Mouse (Mus musculus) liver, postnatal 0 days (tissue): ENCODE measurements around the gene Acvr1b. TPM values are rescaled to one million over a fixed set of nuclear protein-coding genes. Genes with fewer than 3 reads are reported as not detected.

Source experiments
- ATAC-seq: fragments of 200-750 bp; cut with Nextera tagmentation; 2 replicates; pipeline ENCODE4 v1.8.0; 2017; ENCODE audit warnings: mild to moderate bottlenecking, moderate library complexity
- DNase-seq: peaks from one replicate; pipeline ENCODE4 v3.0.0-alpha.2; 2016
- H3K27ac ChIP-seq: fragments of 300-500 bp; sonication (generic); 2 replicates; pipeline ENCODE4 v1.5.1; 2014; ENCODE audit warnings: antibody characterized with exemption, moderate library complexity, mild to moderate bottlenecking, low read depth
- H3K27me3 ChIP-seq: fragments of 300-500 bp; sonication (generic); 2 replicates; pipeline ENCODE4 v1.6.1; 2014; ENCODE audit warnings: low read length, control low read depth, mixed read lengths; ENCODE audit not compliant: insufficient read depth
- H3K36me3 ChIP-seq: fragments of 300-500 bp; sonication (generic); replicated peaks from 2 replicates; pipeline ENCODE4 v1.6.1; 2014; ENCODE audit warnings: mild to moderate bottlenecking, control low read depth, low read length, moderate library complexity, mixed read lengths; ENCODE audit not compliant: insufficient read depth
- H3K4me1 ChIP-seq: fragments of 300-500 bp; sonication (generic); 2 replicates; pipeline ENCODE4 v1.6.1; 2014; ENCODE audit warnings: antibody characterized with exemption, mild to moderate bottlenecking, control low read depth; ENCODE audit not compliant: insufficient read depth
- H3K4me2 ChIP-seq: fragments of 300-500 bp; sonication (generic); 2 replicates; pipeline ENCODE4 v1.6.1; 2014; ENCODE audit warnings: low read depth, mild to moderate bottlenecking, low read length, moderate library complexity, mixed read lengths
- H3K4me3 ChIP-seq: fragments of 300-500 bp; sonication (generic); 2 replicates; pipeline ENCODE4 v1.5.1; 2014; ENCODE audit warnings: low read depth, low read length
- H3K9ac ChIP-seq: fragments of 300-500 bp; sonication (generic); replicated peaks from 2 replicates; pipeline ENCODE4 v1.6.1; 2014; ENCODE audit warnings: mild to moderate bottlenecking, moderate library complexity
- H3K9me3 ChIP-seq: fragments of 300-500 bp; sonication (generic); 2 replicates; pipeline ENCODE4 v1.6.1; 2016; ENCODE audit warnings: mild to moderate bottlenecking, control low read depth, low read length, mixed read lengths
- CTCF ChIP-seq: sonication (generic); IDR thresholded peaks from 2 replicates; pipeline ENCODE4 v1.5.1; 2016; ENCODE audit warnings: antibody characterized with exemption, low read depth
- EP300 ChIP-seq: IDR thresholded peaks from 2 replicates; pipeline ENCODE4 v1.6.1; 2016; ENCODE audit warnings: antibody characterized with exemption, low read depth, mild to moderate bottlenecking
- WGBS: fragments of 180-500 bp; shearing (Covaris S2); extraction: QIAGEN DNeasy Blood & Tissue Kit; methylation state at CpG from one replicate; pipeline ENCODE4 v1.1.7; 2014; ENCODE audit not compliant: insufficient replicate concordance; 5-methylcytosine and 5-hydroxymethylcytosine counted together
- microRNA-seq: library from miRNA; unstranded; fragments of <30 nt; microRNA quantifications from one replicate; pipeline ENCODE4, GENCODE M21; 2016
- polyA plus RNA-seq: library from polyadenylated mRNA; unstranded; fragments of >200 nt; fragmentation: Nextera tagmentation; extraction: Ambion mirVana; gene quantifications from 2 replicates; pipeline ENCODE4 v1.2.1, GENCODE M21; 2015

Gene Acvr1b
- polyA plus RNA-seq, 1 experiment from 2014 or later = 2.2 TPM

- TF ChIP-seq CTCF = no peak
- H3K4me3 ChIP-seq = no peak overlapping the region
- H3K9ac ChIP-seq = no peak overlapping the region
- H3K9me3 ChIP-seq = no peaks in the 10 kb centered on the region
- peaks cover 41% of the 10 kb centered on the region for H3K4me1 ChIP-seq
- no peak overlapping the region for H3K4me2 ChIP-seq
- no peaks in the 10 kb centered on the region for H3K36me3 ChIP-seq
- no peak for DNase-seq
- ATAC-seq = no peak
- peaks cover 3% of the 10 kb centered on the region; the same call in 1 of the 2 replicates for H3K27me3 ChIP-seq
- 49% methylated on average over 11 of the region's 11 CpGs for WGBS
- no peak overlapping the region for H3K27ac ChIP-seq
These were observed 84.6 kb downstream of the Acvr1b start for GRCm38 (mm10) chr15:101258420-101258819.

- no peak for DNase-seq
- Histone ChIP-seq H3K27me3 (0 out of 2 replicates have a peak, but pooled peaks cover 3% of the 10 kb centered on the region), H3K4me2 (no peak overlapping the region), H3K9ac (no peak overlapping the region), H3K9me3 (no peaks in the 10 kb centered on the region), H3K4me3 (no peak overlapping the region), H3K27ac (no peak overlapping the region), H3K4me1 (peaks cover 37% of the 10 kb centered on the region), H3K36me3 (no peaks in the 10 kb centered on the region)
- ATAC-seq = no peak
- no peak for TF ChIP-seq CTCF
- TF ChIP-seq EP300 = no peak
- WGBS = 81% methylated on average over 3 of the region's 3 CpGs
These were observed 86.1 kb downstream of the Acvr1b start for GRCm38 (mm10) chr15:101259922-101260321.

- no peak for ATAC-seq
- no peak for DNase-seq
- Histone ChIP-seq H3K27ac (no peak overlapping the region), H3K4me3 (no peak overlapping the region), H3K36me3 (no peaks in the 10 kb centered on the region), H3K4me1 (peaks cover 37% of the 10 kb centered on the region), H3K27me3 (0 out of 2 replicates have a peak, but pooled peaks cover 3% of the 10 kb centered on the region), H3K4me2 (no peak overlapping the region), H3K9ac (no peak overlapping the region), H3K9me3 (no peaks in the 10 kb centered on the region)
- 69% methylated on average over 10 of the region's 10 CpGs for WGBS
- TF ChIP-seq EP300 (no peak), CTCF (no peak)
These were observed 86.5 kb downstream of the Acvr1b start for GRCm38 (mm10) chr15:101260387-101260786.

- no peaks in the 10 kb centered on the region for H3K9me3 ChIP-seq
- H3K36me3 ChIP-seq = no peaks in the 10 kb centered on the region
- no peak overlapping the region for H3K9ac ChIP-seq
- 0 out of 2 replicates have a peak overlapping the region, but pooled peaks have one; percentile 9 for H3K27ac ChIP-seq
- H3K4me2 ChIP-seq = peak overlapping the region; percentile 11; the same call in 1 of the 2 replicates
- 0 out of 2 replicates have a peak, but pooled peaks cover 6% of the 10 kb centered on the region for H3K27me3 ChIP-seq
- no peak for DNase-seq
- 31% methylated on average over 13 of the region's 13 CpGs for WGBS
- peaks cover 37% of the 10 kb centered on the region for H3K4me1 ChIP-seq
- TF ChIP-seq EP300 (no peak), CTCF (no peak)
- no peak overlapping the region for H3K4me3 ChIP-seq
- no peak for ATAC-seq
These were observed 87.2 kb downstream of the Acvr1b start for GRCm38 (mm10) chr15:101260874-101261622.

- H3K4me3 ChIP-seq = no peak overlapping the region
- ATAC-seq (peak; percentile 8; the same call in 1 of the 2 replicates), DNase-seq (peak; percentile 58)
- H3K4me2 ChIP-seq = no peak overlapping the region
- no peak overlapping the region for H3K9ac ChIP-seq
- TF ChIP-seq CTCF (no peak), EP300 (no peak)
- no peaks in the 10 kb centered on the region for H3K36me3 ChIP-seq
- H3K27ac ChIP-seq = peak overlapping the region; percentile 55; the same call in 1 of the 2 replicates
- 35% methylated on average over 5 of the region's 5 CpGs for WGBS
- no peaks in the 10 kb centered on the region for H3K9me3 ChIP-seq
- H3K27me3 ChIP-seq = peaks cover 12% of the 10 kb centered on the region; the same call in 1 of the 2 replicates
- peaks cover 36% of the 10 kb centered on the region for H3K4me1 ChIP-seq
These were observed 88.6 kb downstream of the Acvr1b start for GRCm38 (mm10) chr15:101262502-101262901.

Small RNA genes within 50 kb of the gene (microRNA-seq; reads per million reads assigned to microRNA genes)
- gene Mir6962 = not detected

Other genes starting within 250 kb of the Acvr1b start
- not detected in 2 replicates for gene Gm47841, start 126.7 kb upstream of the Acvr1b start, polyA plus RNA-seq
- gene Fignl2, start 95.5 kb upstream of the Acvr1b start, polyA plus RNA-seq = 0.18 and 0.26 TPM in 2 replicates
- gene Ankrd33, start 58.3 kb upstream of the Acvr1b start, polyA plus RNA-seq = not detected in 2 replicates
- gene Acvrl1, start 45.5 kb upstream of the Acvr1b start, polyA plus RNA-seq = 2.3 and 2.6 TPM in 2 replicates
- gene Grasp, start 50.1 kb downstream of the Acvr1b start, polyA plus RNA-seq = 0.35 and 0.54 TPM in 2 replicates
- gene Nr4a1, start 80.2 kb downstream of the Acvr1b start, polyA plus RNA-seq = 0.96 and 1.1 TPM in 2 replicates
- 33.8 and 34.4 TPM in 2 replicates for gene Atg101, start 110.2 kb downstream of the Acvr1b start, polyA plus RNA-seq
- gene 6030408B16Rik, start 119.1 kb downstream of the Acvr1b start, polyA plus RNA-seq = 0.36 and 0.45 TPM in 2 replicates
- gene Krt80, start 196.1 kb downstream of the Acvr1b start, polyA plus RNA-seq = 0.31 and 0.38 TPM in 2 replicates
- gene Krt7, start 237.0 kb downstream of the Acvr1b start, polyA plus RNA-seq = 2.3 and 2.4 TPM in 2 replicates